Mouse (Mus musculus): ENCODE results near the gene Mpp3.

DNA sequence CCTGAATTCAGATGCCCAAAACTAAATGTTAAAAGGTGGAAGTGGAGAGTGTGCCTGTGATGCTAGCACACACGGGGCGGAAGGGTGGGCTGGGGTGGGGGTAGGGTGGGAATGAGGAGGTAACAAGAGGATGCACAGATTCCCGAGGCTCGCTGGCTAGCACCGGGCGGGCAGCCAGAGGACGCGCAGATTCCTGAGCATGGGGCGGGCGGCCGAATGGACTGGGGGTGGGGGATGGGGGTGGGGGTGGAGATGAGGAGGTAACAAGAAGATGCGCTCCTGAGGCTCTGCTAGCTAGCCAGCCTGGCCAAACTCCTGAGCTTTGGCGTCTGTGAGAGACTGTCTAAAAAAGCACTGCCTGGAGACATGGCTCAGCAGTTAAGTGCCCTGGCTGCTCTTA lies 42.2 kb upstream of the Mpp3 start:
- TF ChIP-seq FLI1 (IDR thresholded peaks at IDR 0.05; ENCODE audit: low read length) (no peak), GATA1 (IDR thresholded peaks at IDR 0.05; ENCODE audit: borderline replicate concordance, low read length) (no peak)

Measured in megakaryocyte, embryonic 14.5 days (primary cell).